Mouse (Mus musculus): ENCODE measurements around the gene Fhit.

The Fhit gene

DNA sequence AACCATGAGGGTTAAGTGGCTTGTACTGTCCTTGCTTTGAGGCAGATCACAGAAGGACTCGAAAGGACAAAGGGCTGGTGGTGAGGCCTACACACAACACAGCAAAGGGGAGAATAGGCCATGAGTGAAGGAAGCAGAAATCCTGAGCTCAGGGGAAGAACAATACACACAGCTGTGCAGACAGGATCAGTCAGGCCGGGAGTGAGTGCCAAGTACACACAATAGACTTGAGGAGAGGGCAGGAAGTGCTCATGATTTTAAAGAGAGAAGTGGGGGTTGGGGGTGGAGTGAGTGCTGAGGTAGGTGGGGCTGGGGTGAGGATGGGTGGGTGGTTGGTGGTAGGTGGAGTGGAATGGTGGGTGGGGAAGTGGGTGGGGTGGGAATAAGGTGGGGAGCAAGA lies 635.0 kb downstream of the Fhit start:
- in situ Hi-C loops (cut with MboI, MseI) = loop anchor here (5.0 kb wide), 1 partner anchor 46 kb away; no protein-coding TSS in a partner anchor

GRCm38 (mm10) chr14:10525786-10526185 lies 636.0 kb downstream of the Fhit start:
- in situ Hi-C loops (cut with MboI, MseI) = loop anchor here (5.0 kb wide), 1 partner anchor 47 kb away; no protein-coding TSS in a partner anchor

- in situ Hi-C loops (cut with MboI, MseI) = loop anchor here (5.0 kb wide), 1 partner anchor 57 kb away; no protein-coding TSS in a partner anchor
Observed at GRCm38 (mm10) chr14:10514026-10514425, 647.8 kb downstream of the Fhit start.

DNA sequence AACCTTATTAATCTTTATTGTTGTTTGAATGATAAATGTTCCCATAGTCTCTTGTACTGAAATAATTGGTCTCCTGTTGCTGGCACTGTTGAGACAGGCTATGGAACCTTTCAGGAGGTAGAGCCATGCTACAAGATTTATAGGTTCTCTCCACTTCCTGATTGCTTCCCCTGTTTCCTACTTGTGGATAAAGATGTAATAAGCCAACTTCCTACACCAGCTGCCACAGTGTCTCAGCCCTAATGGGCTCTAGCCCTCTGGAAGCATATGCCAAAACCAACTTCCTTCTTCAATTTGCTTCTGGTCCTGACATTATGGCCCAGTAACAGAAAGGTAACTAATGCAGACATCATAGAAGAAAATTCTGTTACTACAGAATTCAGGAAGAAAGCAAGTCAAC lies 652.6 kb downstream of the Fhit start:
- in situ Hi-C loops (cut with MboI, MseI) = no loop called here

DNA sequence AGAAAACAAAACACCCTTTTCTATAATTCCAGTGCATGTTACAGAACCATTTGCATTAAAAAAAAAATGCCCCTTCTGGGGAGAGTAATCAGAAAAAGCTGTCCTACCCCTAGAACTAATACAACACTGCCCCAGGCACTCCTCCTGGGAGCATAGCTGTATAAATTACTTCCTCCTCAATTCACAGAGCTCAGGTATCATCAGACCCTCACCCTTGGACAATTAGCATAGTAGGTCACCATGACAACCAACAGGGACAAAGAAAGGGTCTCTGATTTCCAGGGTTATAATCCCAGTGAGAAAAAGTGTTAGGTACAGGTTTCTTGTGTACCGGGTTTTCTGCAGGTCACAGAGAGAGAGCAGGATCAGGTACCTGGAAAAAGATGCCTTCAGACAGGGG lies 654.3 kb downstream of the Fhit start:
- in situ Hi-C loops (cut with MboI, MseI) = no loop called here

DNA sequence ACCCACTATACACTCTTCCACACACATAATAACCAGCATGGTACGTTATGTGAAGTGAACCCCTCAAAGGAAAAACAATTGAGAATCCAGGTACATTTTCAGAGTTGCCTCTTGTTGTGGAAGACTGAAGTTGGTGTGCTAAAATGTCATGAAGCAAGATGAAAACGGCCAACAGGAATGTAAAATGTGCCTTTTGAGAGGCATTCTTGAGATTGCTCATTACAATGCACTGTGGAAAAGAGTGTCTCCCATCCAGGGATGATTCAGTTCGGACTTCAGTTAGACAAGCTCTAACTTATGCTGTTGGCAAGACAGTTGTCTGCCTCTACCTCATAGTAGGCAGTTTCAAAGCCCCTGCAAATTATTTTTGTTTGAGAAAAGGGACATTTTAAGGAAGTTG lies 676.0 kb downstream of the Fhit start:
- in situ Hi-C loops (cut with MboI, MseI) = no loop called here

DNA sequence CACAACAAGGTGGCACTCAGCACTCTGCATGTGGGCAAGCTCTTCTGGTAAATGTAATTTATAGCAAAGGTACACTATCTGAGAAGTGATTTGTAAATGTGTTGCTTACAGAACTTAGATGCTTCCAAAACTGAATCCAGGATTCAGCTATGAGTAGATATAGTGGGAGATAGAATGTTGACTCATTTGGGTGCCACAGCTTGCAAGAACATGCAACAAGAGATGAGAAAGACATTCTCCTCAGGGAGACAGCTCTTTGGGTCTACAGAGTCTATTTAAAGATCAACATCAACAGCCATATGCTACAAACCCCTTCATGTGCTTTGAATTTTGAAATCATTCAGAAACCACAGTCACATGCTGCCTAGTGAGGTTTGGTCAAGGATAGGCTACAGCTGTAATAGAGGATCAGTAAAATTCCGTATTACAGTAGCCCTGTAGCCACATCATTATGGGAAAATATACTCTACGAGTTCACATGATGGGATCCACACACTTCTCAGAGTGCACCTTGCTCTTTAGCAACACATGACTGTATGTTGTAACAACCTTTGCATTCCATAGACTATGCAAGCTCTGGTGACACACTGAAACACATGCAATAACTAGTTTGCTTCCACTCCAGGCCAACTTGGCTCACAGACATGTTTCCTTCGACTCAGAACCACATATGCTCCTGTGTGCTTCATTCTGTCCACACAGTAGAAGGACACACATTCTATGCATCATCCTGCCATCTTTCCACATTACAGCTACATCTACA lies 678.8 kb downstream of the Fhit start:
- in situ Hi-C loops (cut with MboI, MseI) = no loop called here

- in situ Hi-C loops (cut with MboI, MseI) = no loop called here
Observed at GRCm38 (mm10) chr14:10481370-10481769, 680.5 kb downstream of the Fhit start.

- in situ Hi-C loops (cut with MboI, MseI) = no loop called here
Observed at GRCm38 (mm10) chr14:10480681-10481080, 681.2 kb downstream of the Fhit start.

- in situ Hi-C loops (cut with MboI, MseI) = loop anchor here (10.0 kb wide), 1 partner anchor 58 kb away; no protein-coding TSS in a partner anchor
Observed at GRCm38 (mm10) chr14:10453001-10453861, 708.6 kb downstream of the Fhit start.

DNA sequence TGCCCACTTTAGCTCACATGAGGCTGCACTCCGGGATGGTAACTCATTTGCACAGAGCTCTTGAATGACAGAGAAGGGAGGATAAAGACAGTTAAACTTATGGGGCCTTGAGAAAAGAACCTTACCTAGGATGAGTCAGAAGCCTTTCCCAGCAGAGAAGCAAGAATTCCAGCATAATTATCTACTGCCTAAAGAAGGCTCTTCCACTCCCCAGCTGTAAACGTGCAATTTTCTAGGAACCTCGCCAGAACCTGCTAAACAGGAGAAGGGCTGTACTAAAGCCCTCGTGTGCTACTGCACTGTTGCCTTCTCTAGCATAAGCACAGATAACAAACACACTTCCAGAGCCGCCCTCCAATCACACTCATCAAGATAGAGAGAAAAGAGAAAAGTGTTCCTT lies 709.6 kb downstream of the Fhit start:
- in situ Hi-C loops (cut with MboI, MseI) = loop anchor here (10.0 kb wide), 1 partner anchor 57 kb away; no protein-coding TSS in a partner anchor

DNA sequence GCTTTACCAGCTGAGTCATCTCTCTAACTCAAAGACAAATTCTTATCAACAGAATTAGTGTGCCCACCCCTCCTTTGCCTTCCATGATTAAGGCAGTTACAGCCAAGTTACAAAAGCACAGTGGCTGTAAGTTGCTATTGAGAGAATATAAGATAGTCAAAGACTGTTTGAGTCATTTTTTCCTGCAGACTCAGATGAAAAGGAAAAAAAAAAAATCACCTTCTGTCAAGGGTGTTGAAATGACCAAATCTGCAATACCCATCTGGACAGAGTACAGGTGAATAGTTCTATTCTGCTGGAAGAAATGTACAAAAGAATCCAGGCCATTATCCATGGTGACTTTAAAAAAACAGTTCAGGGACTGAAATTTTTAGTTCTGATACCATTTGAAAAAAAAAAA lies 716.5 kb downstream of the Fhit start:
- in situ Hi-C loops (cut with MboI, MseI) = no loop called here

DNA sequence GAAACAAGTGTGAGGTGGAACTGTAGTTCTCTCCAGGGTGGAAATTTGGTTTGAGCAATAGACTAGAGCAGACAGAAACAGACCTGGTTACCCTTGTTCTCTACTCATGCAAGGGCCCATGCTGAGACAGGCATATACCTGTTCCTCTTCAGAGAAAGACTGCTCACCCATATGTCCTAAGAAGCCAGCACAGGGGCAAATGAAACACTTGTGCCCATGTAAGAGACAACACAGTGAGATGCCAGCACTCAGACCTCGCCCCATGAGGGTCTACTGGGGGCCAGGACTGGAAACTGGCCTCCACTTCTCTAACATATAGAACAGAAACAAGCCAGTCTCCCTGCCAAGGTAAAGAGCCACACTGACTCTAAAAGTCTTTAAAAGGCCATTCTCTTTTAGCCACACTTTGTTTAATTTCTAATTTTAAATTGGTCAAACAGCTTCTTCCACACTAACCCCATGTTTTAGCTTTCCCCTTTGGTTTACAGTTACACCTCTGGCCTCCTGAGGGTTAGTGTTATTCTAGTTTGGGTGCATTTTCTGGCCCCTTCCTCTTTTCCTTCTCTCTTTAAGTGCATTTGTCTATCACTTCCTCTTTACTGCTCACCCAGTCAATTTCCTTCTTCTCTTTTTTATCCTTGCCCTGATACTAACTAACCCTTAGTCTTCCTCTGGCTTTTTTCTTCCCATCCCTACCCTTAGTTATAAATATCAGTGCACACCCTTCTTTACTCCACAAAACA lies 722.7 kb downstream of the Fhit start:
- in situ Hi-C loops (cut with MboI, MseI) = no loop called here

DNA sequence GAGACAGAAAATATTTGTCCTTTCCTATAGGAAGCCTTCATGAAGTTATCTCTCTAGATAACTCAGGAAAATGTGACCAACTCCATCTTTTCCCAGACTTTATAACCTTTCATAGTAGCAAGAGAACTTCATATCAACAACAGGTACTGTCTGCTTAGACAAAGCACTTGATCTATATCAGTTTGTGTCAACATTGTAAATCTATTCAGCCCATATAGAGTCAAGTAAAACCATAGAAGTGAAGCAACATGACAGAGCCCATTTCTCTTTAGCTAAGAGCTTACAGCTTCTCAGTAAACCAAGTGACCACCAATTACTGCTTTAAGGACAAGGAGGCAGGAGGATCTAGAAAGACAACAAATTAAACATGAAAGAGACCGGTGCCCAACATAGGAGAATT lies 725.6 kb downstream of the Fhit start:
- in situ Hi-C loops (cut with MboI, MseI) = no loop called here

GRCm38 (mm10) chr14:10432502-10432901 lies 729.3 kb downstream of the Fhit start:
- in situ Hi-C loops (cut with MboI, MseI) = no loop called here

- in situ Hi-C loops (cut with MboI, MseI) = no loop called here
Observed at GRCm38 (mm10) chr14:10430396-10431000, 731.3 kb downstream of the Fhit start.

DNA sequence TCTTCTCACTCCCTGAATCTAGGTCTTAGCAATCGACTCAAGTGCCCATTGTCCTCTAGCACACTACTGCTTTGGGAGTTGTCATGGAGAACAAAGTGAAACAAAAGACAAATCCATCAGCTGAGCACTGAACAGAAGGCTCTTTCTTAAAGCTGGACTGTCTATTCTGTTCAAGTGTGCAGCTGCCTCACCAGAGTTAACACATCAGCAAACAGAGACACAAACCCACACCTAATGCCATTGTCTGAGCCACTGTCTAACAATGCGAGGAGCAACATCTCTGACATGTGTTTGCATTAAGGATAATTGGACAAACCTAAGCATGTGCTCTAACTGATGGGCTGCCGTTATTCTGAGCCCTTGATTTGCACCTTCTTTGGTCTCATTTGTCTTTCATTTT lies 738.3 kb downstream of the Fhit start:
- in situ Hi-C loops (cut with MboI, MseI) = no loop called here

- in situ Hi-C loops (cut with MboI, MseI) = no loop called here
Observed at GRCm38 (mm10) chr14:10422261-10422660, 739.6 kb downstream of the Fhit start.

GRCm38 (mm10) chr14:10415068-10415467 lies 746.8 kb downstream of the Fhit start:
- in situ Hi-C loops (cut with MboI, MseI) = loop anchor here (10.0 kb wide), 1 partner anchor 850 kb away; no protein-coding TSS in a partner anchor

DNA sequence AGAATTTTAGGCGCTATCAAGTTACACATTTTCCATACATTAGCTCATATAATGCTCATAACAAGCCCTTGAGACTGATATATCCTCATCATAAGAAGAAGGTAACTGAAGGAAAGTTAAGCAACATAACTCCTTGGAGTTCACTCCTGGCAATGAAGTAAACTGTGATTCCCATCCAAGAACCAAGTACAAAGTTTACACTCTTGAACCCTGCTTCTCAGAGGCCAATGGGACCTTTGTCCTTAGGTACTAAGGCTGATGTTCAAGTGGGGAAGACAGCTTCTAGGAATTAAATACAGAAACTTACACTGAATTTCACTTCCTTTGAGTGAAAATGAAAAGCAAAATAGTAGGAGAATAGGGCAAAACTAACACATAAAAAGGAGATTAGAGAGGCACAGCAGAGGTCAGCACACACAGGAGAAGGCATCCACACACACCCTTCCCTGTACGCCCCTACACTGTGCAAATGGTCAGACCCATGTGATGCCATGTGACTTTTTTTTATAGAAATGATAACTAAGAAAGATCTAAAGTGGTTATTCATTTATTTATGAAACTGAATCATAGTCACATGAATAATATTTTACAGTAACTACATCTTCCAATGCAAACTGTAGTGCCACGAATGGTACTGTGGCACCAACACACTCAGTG lies 752.4 kb downstream of the Fhit start:
- in situ Hi-C loops (cut with MboI, MseI) = no loop called here

- in situ Hi-C loops (cut with MboI, MseI) = no loop called here
Observed at GRCm38 (mm10) chr14:10405346-10405745, 756.5 kb downstream of the Fhit start.

Measured in T-helper 2 cell (primary cell).